13 mouse cellular contexts compared by ENCODE assay signal in genomic region chr11:119521920-119522710, GRCm38 (mm10). TPM values are rescaled to one million over a fixed set of nuclear protein-coding genes. Genes with fewer than 3 reads are reported as not detected.
DNase-seq lines count a peak whose midpoint lies in the region; ATAC-seq and TF ChIP-seq lines count a peak whose summit lies in the region.
"Had no signal": no experiment of that assay in that cellular context is flagged by ENCODE, and none has a peak within 500 bp of the region (broad histone marks: within the 10 kb centered on the region; RNA-seq: fewer than 3 reads in every experiment).

No protein-coding gene starts in this region.

- H3K9me3 ChIP-seq in lung, postnatal 0 days (ENCODE audit: low read length): no peaks in the 10 kb centered on the region
- H3K9me3 ChIP-seq: embryonic facial prominence, embryonic 13.5 days; liver, embryonic 15.5 days had no signal

- no peak overlapping the region for H3K4me3 ChIP-seq in cerebellum, adult 2 months (replicated peaks; ENCODE audit: insufficient read depth, low read depth, low read length)
- H3K4me3 ChIP-seq in layer of hippocampus, adult 2 months: no peak overlapping the region
- no peak overlapping the region for H3K4me3 ChIP-seq in lung, postnatal 0 days (ENCODE audit: low read depth, low read length)
- H3K4me3 ChIP-seq: embryonic facial prominence, embryonic 13.5 days; liver, embryonic 15.5 days had no signal

- no peaks in the 10 kb centered on the region for H3K27me3 ChIP-seq in cerebellum, adult 2 months (ENCODE audit: control insufficient read depth, insufficient read depth, low read length)
- H3K27me3 ChIP-seq in lung, postnatal 0 days (replicated peaks; ENCODE audit: insufficient read depth, low read length): no peaks in the 10 kb centered on the region

- H3K4me2 ChIP-seq in lung, postnatal 0 days (replicated peaks; ENCODE audit: low read depth, low read length): no peak overlapping the region
- H3K4me2 ChIP-seq: embryonic facial prominence, embryonic 13.5 days; liver, embryonic 15.5 days had no signal

- H3K9ac ChIP-seq in lung, postnatal 0 days (replicated peaks; ENCODE audit: low read depth): no peak overlapping the region
- H3K9ac ChIP-seq: embryonic facial prominence, embryonic 13.5 days; liver, embryonic 15.5 days had no signal

- WGBS in cerebellum, adult 2 months: 8% methylated on average over 6 of the region's 6 CpGs
- WGBS in lung, postnatal 0 days: 71% methylated on average over 6 of the region's 6 CpGs

- peak overlapping the region; percentile 89 for H3K27ac ChIP-seq in cerebellum, adult 2 months (ENCODE audit: insufficient read depth, low read length)
- peak overlapping the region; percentile 88; the same call in 1 of the 2 replicates for H3K27ac ChIP-seq in layer of hippocampus, adult 2 months
- peak overlapping the region; percentile 60 for H3K27ac ChIP-seq in lung, postnatal 0 days (ENCODE audit: low read length)
- H3K27ac ChIP-seq: embryonic facial prominence, embryonic 13.5 days; liver, embryonic 15.5 days had no signal

- H3K4me1 ChIP-seq in cerebellum, adult 2 months (ENCODE audit: control insufficient read depth, insufficient read depth, low read length): peaks cover 62% of the 10 kb centered on the region
- no peaks in the 10 kb centered on the region for H3K4me1 ChIP-seq in lung, postnatal 0 days (ENCODE audit: insufficient read depth, low read depth, low read length)

- peak in 1 of 2 experiments; percentile 88 for DNase-seq in cerebellum, adult 2 months
- no peak for DNase-seq in cerebellum, postnatal 4 days (ENCODE audit: low spot score in 2 of 2)
- DNase-seq in layer of hippocampus, adult 2 months (ENCODE audit: low spot score in 2 of 2): no peak
- no peak for DNase-seq in layer of hippocampus, postnatal 25 days (ENCODE audit: extremely low spot score in 1 of 2, low spot score in 1 of 2)
- peak; percentile 93 for DNase-seq in brain, adult 2 months (ENCODE audit: low read depth, low spot score)
- DNase-seq in lung, postnatal 0 days (ENCODE audit: low spot score): peak; percentile 51
- DNase-seq in ovary, postnatal 36 days (ENCODE audit: low spot score): no peak
- no peak for DNase-seq in testis, postnatal 10 days (ENCODE audit: low spot score)
- DNase-seq: layer of hippocampus, postnatal 36 days had no signal

- ATAC-seq in lung, postnatal 0 days: peak; percentile 82

- no peak for TF ChIP-seq POLR2A in cerebellum, adult 2 months (IDR thresholded peaks at IDR 0.05; ENCODE audit: borderline replicate concordance, insufficient read depth, low read length)

- no peak for TF ChIP-seq CTCF in cerebellum, adult 2 months (IDR thresholded peaks at IDR 0.05; ENCODE audit: borderline replicate concordance, insufficient read depth, low read depth, low read length)
- no peak for TF ChIP-seq CTCF in layer of hippocampus, adult 2 months (conservative IDR thresholded peaks at IDR 0.05)
- TF ChIP-seq CTCF in lung, postnatal 0 days (IDR thresholded peaks at IDR 0.05): no peak

- TF ChIP-seq EP300 in lung, postnatal 0 days (IDR thresholded peaks at IDR 0.05): peak; percentile 49

- H3K36me3 ChIP-seq in lung, postnatal 0 days (ENCODE audit: insufficient read depth, low read length): no peaks in the 10 kb centered on the region
- H3K36me3 ChIP-seq: embryonic facial prominence, embryonic 13.5 days; liver, embryonic 15.5 days had no signal

RNA-seq across cellular contexts. Expression of gene Nptx1, which starts 25.4 kb away (rescaled TPM):
- polyA plus RNA-seq in cerebellum, adult 2 months (2012; rRNA removed): 200 and 249 TPM in 2 replicates
- 100 to 1,000 TPM; 475 to 499 TPM for total RNA-seq in layer of hippocampus, adult 2 months (2021)
- 100 to 1,000 TPM; 388 to 423 TPM for total RNA-seq in layer of hippocampus, postnatal 25 days (2021)
- polyA plus RNA-seq in lung, postnatal 0 days (2015; fragmentation: Nextera tagmentation; extraction: Ambion mirVana): 1.7 and 2.1 TPM in 2 replicates
- total RNA-seq: common myeloid progenitor, adult 5-6 weeks; megakaryocyte-erythroid progenitor cell, adult 5-6 weeks had no signal
- polyA plus RNA-seq: liver, embryonic 15.5 days had no signal

RNA-seq across cellular contexts. Expression of gene Endov, which starts 31.0 kb away (rescaled TPM):
- polyA plus RNA-seq in cerebellum, adult 2 months (2012; rRNA removed): 15.4 and 16.4 TPM in 2 replicates
- 10 to 100 TPM; 35.8 to 35.9 TPM for total RNA-seq in layer of hippocampus, adult 2 months (2021)
- total RNA-seq in layer of hippocampus, postnatal 25 days (2021): 10 to 100 TPM; 35.6 to 38.2 TPM
- 10.2 and 10.3 TPM in 2 replicates for polyA plus RNA-seq in lung, postnatal 0 days (2015; fragmentation: Nextera tagmentation; extraction: Ambion mirVana)

Comparison
In these comparisons a context has a peak if more than half of its experiments do, and no peak if none do; other contexts are left out.
1. DNase-seq: peak in brain, adult 2 months (single experiment) and lung, postnatal 0 days (single experiment); none in cerebellum, postnatal 4 days (0 of 2), layer of hippocampus, adult 2 months (0 of 2), layer of hippocampus, postnatal 25 days (0 of 2), ovary, postnatal 36 days (single experiment) and testis, postnatal 10 days (single experiment).
2. Peak in every context shown above with its lines, with median percentiles within 50 percentile points of each other: H3K27ac ChIP-seq.